In genomic region chr15:97667437-97667836, GRCm38 (mm10) we compare ENCODE assay signal across 8 mouse cellular contexts. TPM values are rescaled to one million over a fixed set of nuclear protein-coding genes. Genes with fewer than 3 reads are reported as not detected.
A peak's percentile ranks its signal among the peaks of the same experiment; 100 is the strongest.
DNase-seq lines count a peak whose midpoint lies in the region; ATAC-seq and TF ChIP-seq lines count a peak whose summit lies in the region.
"Had no signal": no experiment of that assay in that cellular context is flagged by ENCODE, and none has a peak within 500 bp of the region (broad histone marks: within the 10 kb centered on the region; RNA-seq: fewer than 3 reads in every experiment).

No protein-coding gene starts in this region.

- H3K9ac ChIP-seq in ES-E14 (ENCODE audit: insufficient read depth, low read depth, low read length, poor library complexity, severe bottlenecking) = no peak overlapping the region
- no peak overlapping the region for H3K9ac ChIP-seq in hindbrain, embryonic 11.5 days (ENCODE audit: low read depth, low read length)
- no peak overlapping the region for H3K9ac ChIP-seq in midbrain, embryonic 12.5 days (replicated peaks)
- H3K9ac ChIP-seq: lung, embryonic 15.5 days had no signal

- H3K4me3 ChIP-seq in ES-E14 (ENCODE audit: insufficient read depth in 1 of 2, low read depth in 1 of 2, low read length in 2 of 2, poor library complexity in 1 of 2, severe bottlenecking in 1 of 2) = no peak overlapping the region
- no peak overlapping the region for H3K4me3 ChIP-seq in hindbrain, embryonic 11.5 days (ENCODE audit: low read depth, low read length)
- H3K4me3 ChIP-seq in midbrain, embryonic 12.5 days = no peak overlapping the region
- H3K4me3 ChIP-seq: lung, embryonic 15.5 days had no signal

- no peaks in the 10 kb centered on the region for H3K36me3 ChIP-seq in ES-E14 (ENCODE audit: control insufficient read depth, insufficient read depth, low read length, poor library complexity, severe bottlenecking)
- H3K36me3 ChIP-seq in hindbrain, embryonic 11.5 days (ENCODE audit: control insufficient read depth, insufficient read depth, low read length) = no peaks in the 10 kb centered on the region
- no peaks in the 10 kb centered on the region for H3K36me3 ChIP-seq in midbrain, embryonic 12.5 days
- H3K36me3 ChIP-seq: lung, embryonic 15.5 days had no signal

- no peak for ATAC-seq in hindbrain, embryonic 11.5 days (ENCODE audit: low FRiP score)
- no peak for ATAC-seq in midbrain, embryonic 12.5 days (ENCODE audit: low FRiP score, low read depth)

- H3K27ac ChIP-seq in ES-E14 (ENCODE audit: insufficient read depth, low read depth, low read length, poor library complexity, severe bottlenecking) = no peak overlapping the region
- no peak overlapping the region for H3K27ac ChIP-seq in hindbrain, embryonic 11.5 days (ENCODE audit: low read depth, low read length)
- peak overlapping the region; percentile 63; the same call in 1 of the 2 replicates for H3K27ac ChIP-seq in midbrain, embryonic 12.5 days (replicated peaks)
- H3K27ac ChIP-seq: lung, embryonic 15.5 days had no signal

- DNase-seq in ES-E14 (ENCODE audit: low read depth, low spot score) = peak; percentile 83
- peak; percentile 56 for DNase-seq in adrenal gland, adult 2 months
- DNase-seq in embryo, embryonic 11.5 days (ENCODE audit: low read depth, low spot score) = peak; percentile 66
- peak; percentile 89 for DNase-seq in hindbrain, embryonic 11.5 days (ENCODE audit: low spot score)
- DNase-seq in left cerebral cortex, postnatal 25 days (ENCODE audit: low spot score in 2 of 2) = peak; percentile 72 to 76
- DNase-seq in spleen, adult 12 weeks (ENCODE audit: low spot score) = peak; percentile 52

- H3K27me3 ChIP-seq in hindbrain, embryonic 11.5 days (ENCODE audit: control insufficient read depth, insufficient read depth, low read length) = no peaks in the 10 kb centered on the region
- H3K27me3 ChIP-seq in midbrain, embryonic 12.5 days = no peaks in the 10 kb centered on the region
- H3K27me3 ChIP-seq: lung, embryonic 15.5 days had no signal

- in situ Hi-C loops in ES-E14 (cut with MboI; ENCODE audit: low sequenced_read_pairs in 2 of 2, unreplicated experiment in 2 of 2) = no loop called here

- WGBS in hindbrain, embryonic 11.5 days = 37% methylated on average over 7 of the region's 7 CpGs
- WGBS in midbrain, embryonic 12.5 days = 24% methylated on average over 7 of the region's 7 CpGs

- no peaks in the 10 kb centered on the region for H3K9me3 ChIP-seq in ES-E14 (ENCODE audit: control insufficient read depth, insufficient read depth, low read depth, low read length)
- no peaks in the 10 kb centered on the region for H3K9me3 ChIP-seq in hindbrain, embryonic 11.5 days (ENCODE audit: control insufficient read depth, low read length)
- no peaks in the 10 kb centered on the region for H3K9me3 ChIP-seq in midbrain, embryonic 12.5 days
- H3K9me3 ChIP-seq: lung, embryonic 15.5 days had no signal

- H3K4me2 ChIP-seq in hindbrain, embryonic 11.5 days (replicated peaks; ENCODE audit: low read depth, low read length) = no peak overlapping the region
- peak overlapping the region; percentile 25; the same call in 1 of the 2 replicates for H3K4me2 ChIP-seq in midbrain, embryonic 12.5 days (replicated peaks)
- H3K4me2 ChIP-seq: lung, embryonic 15.5 days had no signal

- intact Hi-C loops in left cerebral cortex, postnatal 25 days (cut with DNase I) = loop anchor here (10.0 kb wide), 1 partner anchor 343 kb away; no protein-coding TSS in a partner anchor

- H3K4me1 ChIP-seq in ES-E14 (ENCODE audit: control insufficient read depth in 2 of 2, insufficient read depth in 2 of 2, low read length in 2 of 2, poor library complexity in 1 of 2) = peaks cover 0 to 7% of the 10 kb centered on the region in 2 experiments; a peak in 3 of 4 replicates
- H3K4me1 ChIP-seq in hindbrain, embryonic 11.5 days (replicated peaks; ENCODE audit: control insufficient read depth, insufficient read depth, low read length) = 0 out of 2 replicates have a peak, but pooled peaks cover 2% of the 10 kb centered on the region
- H3K4me1 ChIP-seq in midbrain, embryonic 12.5 days = peaks cover 14% of the 10 kb centered on the region
- H3K4me1 ChIP-seq: lung, embryonic 15.5 days had no signal

TF ChIP-seq in ES-E14, 5 proteins besides CTCF, POLR2A, EP300 and RAD21:
- TF ChIP-seq HCFC1 (IDR thresholded peaks at IDR 0.05; ENCODE audit: borderline replicate concordance, insufficient read depth, low read length) = no peak
- TF ChIP-seq ZC3H11A (IDR thresholded peaks at IDR 0.05; ENCODE audit: borderline replicate concordance, low read depth, low read length) = no peak
- TF ChIP-seq MAFK (IDR thresholded peaks at IDR 0.05; ENCODE audit: insufficient read depth, low read depth, low read length) = no peak
- TF ChIP-seq CHD2 (IDR thresholded peaks at IDR 0.05; ENCODE audit: low read depth, low read length) = no peak
- TF ChIP-seq ZNF384 (IDR thresholded peaks at IDR 0.05; ENCODE audit: low read depth, low read length) = no peak
TF ChIP-seq in ES-E14: peak in this region for 0.

RNA-seq across cellular contexts. Expression of gene Rpap3, which starts 38.2 kb away (rescaled TPM):
- 23.1 and 32.2 TPM in 2 replicates for total RNA-seq in ES-E14 (2012; rRNA removed)
- total RNA-seq in adrenal gland, adult 2 months (2021) = 10 to 100 TPM; 14.6 to 22.9 TPM
- 1.1 and 1.2 TPM in 2 replicates for polyA plus RNA-seq in adrenal gland, adult 2 months (2012; rRNA removed)
- polyA plus RNA-seq in hindbrain, embryonic 11.5 days (2014; fragmentation: Nextera tagmentation; extraction: Ambion mirVana) = 44.1 and 49.2 TPM in 2 replicates
- total RNA-seq in left cerebral cortex, postnatal 25 days (2021) = 10 to 100 TPM; 26.3 to 28.3 TPM
- polyA plus RNA-seq in midbrain, embryonic 12.5 days (2016; fragmentation: Nextera tagmentation; extraction: Ambion mirVana) = 40.2 and 40.9 TPM in 2 replicates
